Mouse (Mus musculus) heart, postnatal 0 days (tissue): ENCODE measurements at regions not wholly inside any gene's neighbourhood (a gene's known extent, or its start where the extent isn't known, plus 50 kb on each side); places are given as distances from the start of the nearest gene placed in this dataset.
A peak's percentile ranks its signal among the peaks of the same experiment; 100 is the strongest.

Experiments used
- ATAC-seq: fragments of 200-750 bp; cut with Nextera tagmentation; 2 replicates; pipeline ENCODE4 v1.8.0; 2017; ENCODE audit warnings: low read depth, moderate number of reproducible peaks, moderate library complexity; ENCODE audit not compliant: insufficient read depth
- DNase-seq: peaks from one replicate; pipeline ENCODE4 v3.0.0-alpha.2; 2016; ENCODE audit warnings: low spot score
- H3K27ac ChIP-seq: fragments of 300-500 bp; sonication (generic); 2 replicates; pipeline ENCODE4 v1.5.1; 2014; ENCODE audit warnings: low read depth, mild to moderate bottlenecking
- H3K27me3 ChIP-seq: fragments of 300-500 bp; sonication (generic); 2 replicates; pipeline ENCODE4 v1.6.1; 2014; ENCODE audit warnings: low read length, mixed read lengths; ENCODE audit not compliant: control insufficient read depth, insufficient read depth
- H3K36me3 ChIP-seq: fragments of 300-500 bp; sonication (generic); replicated peaks from 2 replicates; pipeline ENCODE4 v1.6.1; 2014; ENCODE audit warnings: low read length, mixed read lengths; ENCODE audit not compliant: control insufficient read depth, insufficient read depth
- H3K4me1 ChIP-seq: fragments of 300-500 bp; sonication (generic); 2 replicates; pipeline ENCODE4 v1.6.1; 2014; ENCODE audit warnings: antibody characterized with exemption; ENCODE audit not compliant: control insufficient read depth, insufficient read depth
- H3K4me2 ChIP-seq: fragments of 300-500 bp; sonication (generic); 2 replicates; pipeline ENCODE4 v1.6.1; 2014; ENCODE audit warnings: low read depth, mild to moderate bottlenecking, low read length, moderate library complexity
- H3K4me3 ChIP-seq: fragments of 300-500 bp; sonication (generic); 2 replicates; pipeline ENCODE4 v1.5.1; 2014; ENCODE audit warnings: low read depth, low read length
- H3K9ac ChIP-seq: fragments of 300-500 bp; sonication (generic); replicated peaks from 2 replicates; pipeline ENCODE4 v1.6.1; 2014; ENCODE audit warnings: low read depth, low read length, mixed read lengths
- H3K9me3 ChIP-seq: fragments of 300-500 bp; sonication (generic); replicated peaks from 2 replicates; pipeline ENCODE4 v1.6.1; 2016; ENCODE audit warnings: low read length; ENCODE audit not compliant: control insufficient read depth
- CTCF ChIP-seq: IDR thresholded peaks from 2 replicates; pipeline ENCODE4 v1.5.1; 2016; ENCODE audit warnings: antibody characterized with exemption, control low read depth, low read depth
- EP300 ChIP-seq: IDR thresholded peaks from 2 replicates; pipeline ENCODE4 v1.6.1; 2016; ENCODE audit warnings: antibody characterized with exemption, low read depth
- WGBS: fragments of 180-500 bp; shearing (Covaris S2); extraction: QIAGEN DNeasy Blood & Tissue Kit; methylation state at CpG from one replicate; pipeline ENCODE4 v1.1.7; 2014; 5-methylcytosine and 5-hydroxymethylcytosine counted together

DNA sequence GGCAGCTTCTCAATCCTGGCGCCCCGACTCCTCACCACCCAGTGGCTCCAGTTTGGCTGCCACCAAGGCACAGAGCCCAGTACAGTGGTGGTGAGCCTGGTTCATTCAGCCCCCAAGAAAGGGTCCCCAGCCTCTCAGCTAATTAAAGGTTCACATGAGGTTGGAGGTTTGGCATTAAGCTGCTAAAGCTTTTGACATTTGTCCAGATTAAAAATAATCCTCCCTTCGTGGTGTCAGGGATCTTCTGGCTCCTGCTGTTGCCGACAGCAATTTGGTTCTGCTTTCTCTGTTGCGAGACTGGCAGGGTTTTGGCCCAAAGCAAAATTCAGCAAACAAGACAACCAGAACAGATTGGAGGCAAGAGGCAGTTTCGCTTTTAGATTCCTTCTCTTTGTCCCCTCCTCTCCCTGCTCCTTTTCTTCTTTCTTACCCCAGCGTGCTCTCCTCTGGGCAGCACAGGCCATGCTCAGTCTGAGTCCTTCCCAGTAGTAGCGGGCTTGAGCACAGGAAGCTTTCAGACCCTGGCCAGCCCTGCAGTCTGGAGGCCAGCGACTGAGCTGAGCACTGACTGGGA lies 299.6 kb downstream of the Rnf144a start:
- Histone ChIP-seq H3K27ac (no peak overlapping the region), H3K27me3 (no peaks in the 10 kb centered on the region), H3K36me3 (no peaks in the 10 kb centered on the region), H3K4me3 (no peak overlapping the region), H3K9ac (no peak overlapping the region), H3K4me2 (no peak overlapping the region), H3K4me1 (peaks cover 11% of the 10 kb centered on the region; the same call in 1 of the 2 replicates), H3K9me3 (no peaks in the 10 kb centered on the region)
- WGBS: 47% methylated on average over 9 of the region's 9 CpGs
- ATAC-seq: no peak
- TF ChIP-seq CTCF: no peak
- TF ChIP-seq EP300: no peak
- no peak for DNase-seq

- no peak overlapping the region for H3K27ac ChIP-seq
Measured at GRCm38 (mm10) chr12:26112166-26113019, 302.7 kb downstream of the Rnf144a start.

DNA sequence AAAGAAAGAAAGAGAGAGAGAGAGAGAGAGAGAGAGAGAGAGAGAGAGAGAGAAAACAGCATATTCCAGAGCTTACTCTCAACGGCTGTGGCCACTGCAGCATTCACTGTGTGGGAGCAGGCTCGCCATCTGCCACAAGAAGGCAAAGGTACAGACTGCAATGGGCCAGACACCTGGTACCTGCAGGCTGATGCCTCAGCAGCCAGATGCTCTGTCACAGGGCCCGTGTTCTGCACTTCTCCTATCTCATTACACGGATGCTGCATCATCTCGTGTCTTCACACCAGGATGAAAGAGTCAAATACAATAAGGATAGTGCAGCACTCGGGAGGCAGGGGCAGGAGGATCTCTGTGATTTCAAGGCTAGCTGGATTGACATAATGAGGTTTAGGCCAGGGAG lies 305.2 kb downstream of the Rnf144a start:
- 87% methylated on average over 6 of the region's 6 CpGs for WGBS
- no peak overlapping the region for H3K27ac ChIP-seq
- TF ChIP-seq EP300 (no peak), CTCF (no peak)
- no peak overlapping the region for H3K4me3 ChIP-seq
- DNase-seq (no peak), ATAC-seq (no peak)
- H3K36me3 ChIP-seq: no peaks in the 10 kb centered on the region
- H3K9me3 ChIP-seq: no peaks in the 10 kb centered on the region
- no peak overlapping the region for H3K4me2 ChIP-seq
- H3K27me3 ChIP-seq: no peaks in the 10 kb centered on the region
- H3K4me1 ChIP-seq: peaks cover 11% of the 10 kb centered on the region; the same call in 1 of the 2 replicates
- no peak overlapping the region for H3K9ac ChIP-seq

More at GRCm38 (mm10) chr12:26112166-26113019, 302.7 kb downstream of the Rnf144a start:
- ATAC-seq (peak; percentile 57; the same call in 1 of the 2 replicates), DNase-seq (peak; percentile 19)
- H3K27me3 ChIP-seq: no peaks in the 10 kb centered on the region
- no peak for TF ChIP-seq EP300
- H3K9ac ChIP-seq: no peak overlapping the region
- no peak overlapping the region for H3K4me2 ChIP-seq
- H3K36me3 ChIP-seq: no peaks in the 10 kb centered on the region
- WGBS: 57% methylated on average over 8 of the region's 8 CpGs
- H3K4me1 ChIP-seq: peaks cover 11% of the 10 kb centered on the region; the same call in 1 of the 2 replicates
- H3K4me3 ChIP-seq: no peak overlapping the region
- H3K9me3 ChIP-seq: no peaks in the 10 kb centered on the region

DNA sequence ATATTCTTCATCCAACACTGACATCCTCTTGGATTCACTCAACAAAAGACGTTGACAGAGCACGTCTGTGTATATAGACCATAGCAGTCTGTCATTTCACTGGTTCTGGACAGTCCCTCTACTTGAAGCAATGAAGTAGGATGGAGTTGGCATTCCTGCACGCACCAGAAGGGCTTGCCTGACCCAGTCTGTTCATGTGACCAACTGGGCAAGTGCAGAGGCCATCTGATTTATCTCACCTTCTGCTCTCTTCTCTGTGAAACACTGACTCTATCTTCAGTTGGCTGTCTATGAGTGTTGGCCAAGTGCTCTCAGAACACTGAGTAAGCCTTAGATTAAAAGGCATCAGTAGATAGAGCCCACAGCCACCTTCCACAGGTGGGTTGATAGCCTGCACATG lies 310.7 kb downstream of the Rnf144a start:
- no peak overlapping the region for H3K27ac ChIP-seq
- H3K36me3 ChIP-seq: no peaks in the 10 kb centered on the region
- WGBS: 72% methylated on average over 3 of the region's 3 CpGs

GRCm38 (mm10) chr12:26102384-26102783 lies 312.7 kb downstream of the Rnf144a start:
- Histone ChIP-seq H3K4me1 (no peaks in the 10 kb centered on the region), H3K4me3 (no peak overlapping the region), H3K27me3 (no peaks in the 10 kb centered on the region), H3K36me3 (no peaks in the 10 kb centered on the region), H3K9me3 (no peaks in the 10 kb centered on the region), H3K27ac (no peak overlapping the region), H3K9ac (no peak overlapping the region), H3K4me2 (no peak overlapping the region)
- WGBS: 82% methylated on average over 4 of the region's 4 CpGs
- no peak for ATAC-seq
- TF ChIP-seq CTCF (no peak), EP300 (no peak)
- no peak for DNase-seq

More for the DNA sequence above, 310.7 kb downstream of the Rnf144a start:
- Histone ChIP-seq H3K9ac (no peak overlapping the region), H3K4me3 (no peak overlapping the region), H3K9me3 (no peaks in the 10 kb centered on the region), H3K27me3 (no peaks in the 10 kb centered on the region), H3K4me2 (no peak overlapping the region), H3K4me1 (no peaks in the 10 kb centered on the region)
- TF ChIP-seq EP300: no peak
- TF ChIP-seq CTCF: no peak
- ATAC-seq: no peak
- no peak for DNase-seq
